Mouse (Mus musculus) frontal cortex, adult (tissue): Measurements from ENCODE around the gene Sppl2b.

Source experiments
- ATAC-seq: cut with Nextera tagmentation; 2 replicates; pipeline ENCODE4 v1.9.2; 2017; ENCODE audit warnings: mild to moderate bottlenecking, moderate library complexity, mixed read lengths; ENCODE audit not compliant: low TSS enrichment

Gene Sppl2b

GRCm38 (mm10) chr10:80845055-80845693, 9.9 kb upstream of the Sppl2b start:
- ATAC-seq, result no peak

DNA sequence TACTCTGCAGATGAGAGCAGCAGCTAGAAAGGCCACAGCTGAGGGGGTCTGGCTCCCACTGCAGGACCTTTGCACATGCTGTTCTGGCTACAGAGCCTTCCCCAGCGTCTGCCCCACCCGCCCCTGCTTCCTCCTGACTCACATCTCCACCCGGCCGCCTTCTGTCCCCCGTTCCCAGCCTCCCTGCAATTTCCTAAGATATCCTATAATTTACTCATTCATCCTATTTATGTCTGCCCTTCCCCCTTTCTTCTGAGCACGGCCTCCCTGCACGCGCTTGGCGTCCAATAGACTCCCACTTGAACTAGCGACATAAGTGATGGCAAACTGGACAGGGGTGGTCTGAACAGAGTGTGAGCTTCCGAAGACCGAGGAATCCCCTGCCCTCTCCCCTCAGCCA, 9.3 kb upstream of the Sppl2b start:
- ATAC-seq, result peak; percentile 36; the same call in 1 of the 2 replicates

- ATAC-seq, result no peak
Observed at GRCm38 (mm10) chr10:80848571-80848970, 6.5 kb upstream of the Sppl2b start.

GRCm38 (mm10) chr10:80855749-80856073, 636 bp downstream of the Sppl2b start:
- no peak for ATAC-seq

GRCm38 (mm10) chr10:80856267-80856666, 1.2 kb downstream of the Sppl2b start:
- 0 out of 2 replicates have a peak, but pooled peaks have one; percentile 28 for ATAC-seq

DNA sequence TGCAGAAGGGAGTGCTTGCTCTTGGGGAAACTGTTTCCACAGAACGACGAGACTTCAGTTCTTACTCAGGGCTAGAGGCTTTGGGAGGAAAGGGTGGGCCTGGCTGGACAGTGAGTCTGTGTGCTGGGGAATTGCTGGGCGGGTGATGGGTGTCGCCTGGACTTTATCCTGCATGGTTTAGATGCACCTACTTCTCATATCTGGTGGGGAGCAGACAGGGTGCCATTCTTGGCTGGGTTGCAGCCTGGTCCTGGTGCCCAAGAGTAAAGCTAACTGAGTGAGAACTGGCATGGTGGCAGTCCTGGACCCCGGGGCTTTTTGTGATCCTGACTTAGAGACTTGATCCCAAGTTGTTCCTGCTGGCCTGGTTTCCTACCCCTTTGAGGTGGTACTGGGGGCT, 1.8 kb downstream of the Sppl2b start:
- ATAC-seq, result no peak

DNA sequence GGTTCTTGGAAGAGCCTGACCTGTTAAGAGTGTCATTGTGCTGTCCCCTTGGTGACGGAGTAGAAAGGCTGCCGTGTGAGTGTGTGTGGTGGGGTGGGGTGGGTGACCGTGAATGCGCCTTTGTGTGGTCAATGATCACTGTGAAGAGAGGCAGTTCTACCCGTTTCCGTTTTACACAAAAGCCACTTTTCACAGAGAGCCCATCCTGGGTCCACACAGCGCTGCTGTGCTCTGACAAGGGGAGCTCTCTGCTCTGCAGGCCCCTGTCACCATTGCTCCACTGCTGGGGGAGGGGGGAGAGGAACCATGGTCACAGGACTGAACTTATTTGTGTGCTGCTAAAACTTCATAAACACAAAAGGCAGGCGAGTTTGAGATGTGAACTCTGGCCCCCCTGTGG, 2.3 kb downstream of the Sppl2b start:
- peak; percentile 25; the same call in 1 of the 2 replicates for ATAC-seq

DNA sequence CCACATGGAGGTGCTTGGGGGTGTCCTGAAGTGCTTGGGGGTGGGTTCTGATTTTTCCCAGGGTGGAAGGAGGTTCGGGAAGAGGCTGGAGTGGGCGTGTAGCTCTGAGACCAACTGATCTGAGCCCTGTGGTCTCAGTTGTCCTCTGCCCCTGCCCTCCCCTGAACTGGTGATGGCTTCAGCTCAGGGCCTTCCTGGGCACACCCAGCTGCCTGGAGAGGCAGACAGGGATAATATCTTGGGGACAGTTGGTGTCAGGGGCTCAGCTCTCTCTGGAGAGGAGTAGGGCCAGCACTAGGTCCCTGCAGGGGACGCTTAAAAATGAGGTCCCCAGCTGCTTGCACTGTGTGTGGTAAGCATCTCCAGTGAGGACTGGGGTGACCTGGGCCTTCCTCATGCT, 2.8 kb downstream of the Sppl2b start:
- ATAC-seq, result no peak

- no peak for ATAC-seq
Observed at GRCm38 (mm10) chr10:80858350-80858935, 3.4 kb downstream of the Sppl2b start.

DNA sequence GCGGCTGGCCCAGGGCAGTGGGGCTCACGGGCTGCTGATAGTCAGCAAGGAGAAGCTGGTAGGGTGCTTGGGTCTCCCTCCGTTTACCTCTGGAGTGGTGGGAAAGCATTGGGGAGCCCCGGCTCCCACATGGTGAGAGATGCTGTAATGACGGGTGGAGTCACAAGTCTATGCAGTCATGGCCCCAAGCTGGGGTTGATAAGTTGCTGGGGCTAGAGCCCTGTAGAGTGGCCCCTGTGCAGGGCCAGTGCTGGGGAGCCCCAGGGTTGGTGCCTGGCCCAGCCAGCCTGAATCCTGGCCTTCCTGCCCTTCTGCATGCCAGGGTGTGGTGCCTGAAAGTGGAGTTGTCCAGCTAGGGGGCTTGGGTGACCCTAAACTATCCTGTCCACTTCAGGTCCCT, 7.2 kb downstream of the Sppl2b start:
- ATAC-seq, result no peak

DNA sequence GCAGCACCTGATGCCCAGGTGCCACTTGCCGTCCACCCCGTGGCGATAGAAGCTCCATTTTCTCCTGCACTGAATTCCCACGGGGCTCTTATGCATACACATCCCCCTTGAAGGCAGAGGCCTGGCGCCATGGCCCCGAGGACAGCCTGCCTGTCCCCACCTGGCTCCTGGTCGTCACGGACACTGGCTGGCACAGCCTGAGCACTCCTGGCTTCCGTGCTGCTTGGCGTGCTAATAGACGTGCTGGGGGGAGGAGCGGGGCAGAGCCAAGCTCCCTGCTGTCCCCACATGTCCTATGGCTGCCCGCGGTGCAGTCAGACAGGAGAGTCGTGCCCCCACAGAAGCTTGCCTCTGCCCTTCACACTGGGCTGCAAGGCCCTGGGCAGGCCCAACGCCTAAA, 9.4 kb downstream of the Sppl2b start:
- ATAC-seq, result no peak

GRCm38 (mm10) chr10:80870993-80871392, 15.9 kb downstream of the Sppl2b start:
- no peak for ATAC-seq

DNA sequence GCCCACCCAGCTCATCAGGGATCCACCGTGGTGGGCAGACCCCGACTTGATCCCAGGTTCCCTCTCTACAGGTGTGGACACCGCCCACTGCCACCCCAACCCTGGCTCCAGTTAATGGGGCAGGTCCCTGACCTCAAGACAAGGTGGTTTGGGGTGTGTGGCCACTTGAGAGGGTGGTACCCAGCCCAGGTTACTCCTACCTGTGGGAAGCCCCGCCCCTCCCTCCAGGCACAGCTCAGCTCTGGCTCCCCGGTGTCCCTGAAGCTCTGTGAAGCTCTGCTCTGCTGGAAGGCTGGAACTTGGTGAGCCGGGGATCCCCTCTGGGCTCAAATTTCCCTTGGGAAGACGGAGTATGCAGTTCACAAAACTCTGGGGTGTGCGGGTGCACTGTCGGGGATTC, 16.5 kb downstream of the Sppl2b start, which contains the start of gene Tmprss9:
Gene Tmprss9, plus strand, starts transcription at position 268 of the 400 bp plus-strand sequence.
- ATAC-seq, result no peak

DNA sequence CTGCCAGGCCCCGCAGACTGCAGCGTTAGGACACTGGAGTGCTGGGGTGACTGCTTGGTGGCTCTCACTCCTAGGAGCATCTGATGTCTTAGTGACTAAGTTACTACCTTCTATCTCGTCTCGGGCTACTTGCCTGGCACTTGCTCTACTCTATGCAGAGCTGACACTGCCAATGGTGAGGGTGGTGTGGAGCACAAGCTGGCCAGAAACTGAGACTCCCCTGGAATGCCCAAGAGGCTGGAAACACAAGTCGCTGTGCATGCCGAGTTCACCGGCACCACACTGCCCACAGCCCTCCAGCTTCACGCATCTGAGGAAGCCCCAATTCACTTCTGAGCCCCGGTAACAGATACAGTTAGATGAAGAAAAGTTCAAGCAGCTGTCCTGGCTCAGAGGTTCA, 19.0 kb downstream of the Sppl2b start:
- ATAC-seq, result no peak

- peak; percentile 39; the same call in 1 of the 2 replicates for ATAC-seq
Observed at GRCm38 (mm10) chr10:80876028-80876427, 21.0 kb downstream of the Sppl2b start.

DNA sequence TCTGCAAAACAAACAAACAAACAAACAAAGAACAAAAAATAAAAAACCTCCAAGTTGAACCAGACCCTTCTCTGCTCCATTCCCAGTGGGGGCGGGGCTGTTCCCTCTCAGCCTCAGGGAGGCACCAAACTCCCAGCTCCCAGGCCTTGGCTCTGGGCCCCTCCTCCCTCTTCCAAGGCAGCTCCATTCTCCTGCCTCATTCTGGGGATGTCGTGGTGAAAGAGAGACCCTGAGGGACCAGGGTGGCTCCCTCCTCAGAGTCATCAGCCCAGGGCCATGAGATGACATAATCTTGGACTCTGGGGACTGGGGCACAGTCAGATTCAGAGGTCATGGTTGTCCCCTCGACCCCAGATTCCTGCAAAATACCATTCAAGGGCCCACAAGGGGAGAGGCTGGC, 21.5 kb downstream of the Sppl2b start:
- no peak for ATAC-seq

- ATAC-seq, result peak; percentile 54; the same call in 1 of the 2 replicates
Observed at GRCm38 (mm10) chr10:80880131-80880641, 25.1 kb downstream of the Sppl2b start.

DNA sequence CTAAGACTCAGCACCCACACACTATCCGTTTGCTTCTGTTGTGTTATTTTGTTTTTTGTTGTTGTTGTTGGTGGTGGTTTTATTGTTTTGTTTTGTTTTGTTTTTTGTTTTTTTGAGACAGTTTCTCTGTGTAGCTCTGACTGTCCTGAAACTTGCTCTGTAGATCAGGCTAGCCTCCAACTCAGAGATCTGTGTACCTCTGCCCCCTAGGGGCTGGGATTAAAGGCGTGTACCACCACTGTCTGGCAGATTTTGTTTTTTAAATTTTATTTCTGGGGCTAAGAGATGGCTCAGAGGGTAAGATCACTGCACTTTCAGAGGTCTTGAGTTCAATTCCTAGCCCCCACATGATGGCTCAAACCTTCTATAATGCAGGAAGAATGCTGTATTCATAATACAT, 25.8 kb downstream of the Sppl2b start:
- no peak for ATAC-seq

- no peak for ATAC-seq
Observed at GRCm38 (mm10) chr10:80881301-80881700, 26.2 kb downstream of the Sppl2b start.

- ATAC-seq, result no peak
Observed at GRCm38 (mm10) chr10:80887181-80887580, 32.1 kb downstream of the Sppl2b start.

DNA sequence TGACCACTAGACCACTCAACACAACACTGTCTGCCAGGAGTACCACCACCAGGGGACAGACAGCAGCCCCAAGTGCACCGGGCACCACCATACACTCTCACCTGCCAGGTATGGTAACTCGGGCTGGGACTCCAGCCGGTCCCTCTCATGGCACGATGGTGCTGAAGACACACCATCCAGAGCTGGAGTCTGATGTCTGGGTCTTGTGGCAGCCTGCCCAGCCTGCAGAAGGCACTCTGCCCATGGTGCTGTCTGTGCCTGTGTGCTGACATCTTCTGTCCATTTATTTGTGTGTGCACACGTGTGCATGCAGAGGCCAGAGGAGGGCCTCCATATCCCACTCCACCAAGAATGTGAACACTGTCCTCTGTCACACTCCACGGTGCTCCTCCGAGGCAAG, 40.0 kb downstream of the Sppl2b start:
- ATAC-seq, result no peak

- ATAC-seq, result no peak
Observed at GRCm38 (mm10) chr10:80895697-80896096, 40.6 kb downstream of the Sppl2b start.
